Mouse (Mus musculus): ENCODE data around the gene Sspo.
"Not testable (repeated sequence)": the region's sequence is repeated elsewhere in the genome, so short reads cannot be mapped to it uniquely, and the experiment has no call there.

DNA sequence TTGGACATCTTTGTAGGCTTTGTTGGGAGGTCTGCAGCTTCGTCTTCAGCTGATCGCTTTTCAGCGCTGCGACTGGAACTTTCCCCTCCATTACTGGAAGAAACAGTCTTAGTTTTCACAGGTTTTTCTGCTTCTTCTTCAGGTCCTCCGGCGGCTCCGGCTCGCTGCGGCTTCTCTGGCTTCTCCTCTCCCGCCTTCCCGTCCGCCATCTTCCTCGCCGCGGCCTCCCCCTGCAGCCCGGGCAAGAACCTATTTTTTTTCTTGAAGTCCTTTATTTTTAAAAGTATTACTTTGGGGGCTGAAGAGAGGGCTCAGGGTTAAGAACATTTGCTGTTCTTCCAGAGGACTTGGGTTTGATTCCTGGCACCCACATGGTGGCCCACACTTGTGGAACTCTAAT, 76.9 kb downstream of the Sspo start:
- TF ChIP-seq CTCF (IDR thresholded peaks at IDR 0.05; ENCODE audit: control insufficient read depth, insufficient read depth, insufficient read length); CEBPB (IDR thresholded peaks at IDR 0.05; ENCODE audit: low read depth); USF1 (IDR thresholded peaks at IDR 0.05; ENCODE audit: low read depth); MAX (IDR thresholded peaks at IDR 0.05): not testable (repeated sequence)

Measured in C2C12 (cell line).